Mouse (Mus musculus): ENCODE measurements at regions not wholly inside any gene's neighbourhood (a gene's known extent, or its start where the extent isn't known, plus 50 kb on each side); places are given as distances from the start of the nearest gene placed in this dataset.

DNA sequence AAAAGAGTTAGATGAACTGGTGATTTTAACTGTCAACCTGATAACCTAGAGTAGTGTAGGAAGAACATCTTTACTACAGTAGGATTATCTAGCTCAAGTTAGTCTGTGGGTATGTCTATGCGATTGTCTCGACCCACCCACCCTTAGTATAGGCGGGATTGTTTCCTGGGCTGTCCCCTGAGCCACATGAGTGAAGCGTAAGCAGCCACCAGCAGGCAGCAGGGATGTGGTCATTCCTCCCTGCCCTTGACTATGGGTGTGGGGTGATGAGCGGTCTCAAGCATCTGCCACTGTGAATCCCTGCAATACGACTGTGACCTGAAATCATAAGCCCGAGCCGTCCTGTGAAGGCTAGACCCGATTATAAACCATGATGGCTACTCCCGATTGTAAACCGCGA is 184.9 kb downstream of the Unc5cl start:
- H3K27ac ChIP-seq (ENCODE audit: low read depth, low read length) = no peak overlapping the region
- H3K4me3 ChIP-seq (ENCODE audit: low read length) = no peak overlapping the region
- ATAC-seq (ENCODE audit: low FRiP score, low TSS enrichment) = no peak
- H3K36me3 ChIP-seq (ENCODE audit: control insufficient read depth, insufficient read depth, low read length) = no peaks in the 10 kb centered on the region
- no peaks in the 10 kb centered on the region for H3K27me3 ChIP-seq (ENCODE audit: control insufficient read depth, insufficient read depth, low read length)
- H3K9me3 ChIP-seq (ENCODE audit: control insufficient read depth, low read length) = no peaks in the 10 kb centered on the region
- H3K4me2 ChIP-seq (replicated peaks; ENCODE audit: low read depth, low read length) = no peak overlapping the region
- WGBS = 90% methylated on average over 12 of the region's 12 CpGs
- peaks cover 10% of the 10 kb centered on the region; the same call in 1 of the 2 replicates for H3K4me1 ChIP-seq (ENCODE audit: control insufficient read depth, insufficient read depth, low read length)
- no peak overlapping the region for H3K9ac ChIP-seq (ENCODE audit: low read depth, low read length)

DNA sequence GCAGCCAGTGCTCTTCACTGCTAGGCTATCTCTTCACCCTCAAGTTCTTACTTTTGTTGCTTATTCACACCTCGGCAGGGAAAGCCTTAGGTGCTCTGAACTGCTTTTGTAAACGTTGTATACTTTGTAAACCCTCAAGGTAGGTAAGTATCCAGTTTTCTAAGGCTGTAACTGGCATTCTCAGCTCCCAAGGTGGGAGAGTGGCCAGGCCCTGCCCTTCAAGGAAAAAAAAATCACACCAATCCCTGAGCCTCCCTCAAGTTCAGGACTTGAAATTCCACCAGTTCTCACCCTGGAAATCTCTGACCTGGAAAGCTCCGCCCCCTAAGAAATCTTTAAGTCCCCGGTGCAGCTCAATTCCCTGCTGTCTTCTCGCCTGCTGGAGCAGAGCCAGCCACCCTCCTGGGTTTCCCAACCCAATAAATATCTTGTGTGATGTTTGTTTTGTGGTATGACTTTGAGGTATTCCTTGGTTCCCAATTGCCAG is 188.9 kb downstream of the Unc5cl start:
- no peak overlapping the region for H3K27ac ChIP-seq (ENCODE audit: low read depth, low read length)
- H3K9me3 ChIP-seq (ENCODE audit: control insufficient read depth, low read length) = no peaks in the 10 kb centered on the region
- no peaks in the 10 kb centered on the region for H3K36me3 ChIP-seq (ENCODE audit: control insufficient read depth, insufficient read depth, low read length)
- WGBS = 24% methylated on average over 5 of the region's 5 CpGs
- no peaks in the 10 kb centered on the region for H3K27me3 ChIP-seq (ENCODE audit: control insufficient read depth, insufficient read depth, low read length)
- H3K9ac ChIP-seq (ENCODE audit: low read depth, low read length) = no peak overlapping the region
- no peak overlapping the region for H3K4me3 ChIP-seq (ENCODE audit: low read length)
- H3K4me1 ChIP-seq (ENCODE audit: control insufficient read depth, insufficient read depth, low read length) = peaks cover 10% of the 10 kb centered on the region; the same call in 1 of the 2 replicates
- H3K4me2 ChIP-seq (replicated peaks; ENCODE audit: low read depth, low read length) = no peak overlapping the region
- no peak for ATAC-seq (ENCODE audit: low FRiP score, low TSS enrichment)

DNA sequence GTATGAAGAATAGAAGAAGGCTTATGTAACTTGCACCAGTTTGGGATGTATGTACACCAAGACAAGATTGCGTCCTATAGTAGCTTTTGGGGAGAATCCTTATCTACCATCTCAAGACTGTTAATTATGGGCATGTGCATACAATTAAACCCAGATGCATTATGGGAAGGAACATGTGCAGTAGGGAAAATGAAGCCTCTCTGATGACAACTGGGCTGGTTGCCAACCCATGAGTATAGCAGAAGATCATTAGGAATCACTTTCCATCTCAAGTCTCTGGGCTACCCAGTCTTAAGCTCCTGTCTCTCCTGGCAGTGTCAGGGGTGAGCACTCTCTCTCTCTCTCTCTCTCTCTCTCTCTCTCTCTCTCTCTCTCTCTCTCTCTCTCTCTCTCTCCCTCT is 190.4 kb downstream of the Unc5cl start:
- WGBS = 98% methylated on average over 1 of the region's 1 CpGs
- H3K4me2 ChIP-seq (replicated peaks; ENCODE audit: low read depth, low read length) = no peak overlapping the region
- no peak for ATAC-seq (ENCODE audit: low FRiP score, low TSS enrichment)

DNA sequence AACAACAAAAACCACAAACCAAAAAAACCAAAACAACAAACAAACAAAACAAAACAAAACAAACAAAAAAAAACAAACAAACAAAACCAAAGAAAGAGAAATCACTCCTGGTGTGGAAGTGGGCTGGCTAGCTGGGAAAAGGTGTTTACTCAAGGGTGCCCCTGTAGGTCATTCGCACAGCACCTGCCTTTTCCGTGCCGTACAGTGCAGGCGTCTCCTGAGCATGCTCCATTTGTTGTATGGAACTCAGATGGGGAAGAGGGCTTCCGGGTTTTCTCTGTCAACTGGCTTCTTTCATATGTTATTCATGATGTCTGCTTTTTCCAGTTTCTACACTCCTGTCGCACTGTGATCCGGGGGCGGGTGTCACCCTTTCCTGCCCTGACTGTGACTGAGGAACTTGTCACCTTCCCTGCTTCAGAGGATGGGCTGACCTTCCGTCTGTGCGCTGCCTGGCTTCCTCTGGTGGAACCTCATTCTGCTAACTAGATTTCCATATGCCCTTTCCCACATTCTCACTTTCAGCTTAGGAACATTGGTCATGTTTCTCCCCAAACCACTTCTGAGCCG is 192.0 kb downstream of the Unc5cl start:
- no peak overlapping the region for H3K4me3 ChIP-seq (ENCODE audit: low read length)
- no peak for ATAC-seq (ENCODE audit: low FRiP score, low TSS enrichment)
- WGBS = 47% methylated on average over 11 of the region's 11 CpGs

More for the DNA sequence above, 190.4 kb downstream of the Unc5cl start:
- Histone ChIP-seq H3K9me3 (ENCODE audit: control insufficient read depth, low read length) (no peaks in the 10 kb centered on the region), H3K27me3 (ENCODE audit: control insufficient read depth, insufficient read depth, low read length) (no peaks in the 10 kb centered on the region), H3K4me1 (ENCODE audit: control insufficient read depth, insufficient read depth, low read length) (0 out of 2 replicates have a peak, but pooled peaks cover 4% of the 10 kb centered on the region), H3K27ac (ENCODE audit: low read depth, low read length) (no peak overlapping the region), H3K9ac (ENCODE audit: low read depth, low read length) (no peak overlapping the region), H3K4me3 (ENCODE audit: low read length) (no peak overlapping the region), H3K36me3 (ENCODE audit: control insufficient read depth, insufficient read depth, low read length) (no peaks in the 10 kb centered on the region)

DNA sequence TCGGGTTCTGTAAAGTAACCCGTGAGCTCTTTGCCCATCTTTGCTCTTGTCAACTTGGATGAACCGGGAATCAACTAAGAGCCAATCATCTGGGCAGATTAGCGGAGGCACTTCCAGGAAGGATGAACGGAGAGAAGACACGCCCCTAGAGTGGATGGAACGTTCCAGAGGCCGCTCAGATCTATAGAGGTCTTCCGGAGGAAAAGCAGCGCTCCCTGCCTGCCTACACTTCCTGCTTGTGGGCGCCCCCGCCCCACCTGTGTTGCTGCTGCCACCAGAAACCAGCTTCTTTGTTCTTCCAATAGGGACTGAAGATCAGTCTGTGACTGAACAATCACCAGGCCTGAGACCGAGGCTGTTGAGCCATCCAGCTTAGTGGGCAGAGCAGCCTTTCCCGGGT is 192.7 kb downstream of the Unc5cl start:
- ATAC-seq (ENCODE audit: low FRiP score, low TSS enrichment) = 0 out of 2 replicates have a peak, but pooled peaks have one; percentile 32
- no peaks in the 10 kb centered on the region for H3K36me3 ChIP-seq (ENCODE audit: control insufficient read depth, insufficient read depth, low read length)
- 53% methylated on average over 14 of the region's 14 CpGs for WGBS
- peak overlapping the region; percentile 21 for H3K4me2 ChIP-seq (replicated peaks; ENCODE audit: low read depth, low read length)
- H3K4me3 ChIP-seq (ENCODE audit: low read length) = 0 out of 2 replicates have a peak overlapping the region, but pooled peaks have one; percentile 6
- 0 out of 2 replicates have a peak, but pooled peaks cover 4% of the 10 kb centered on the region for H3K4me1 ChIP-seq (ENCODE audit: control insufficient read depth, insufficient read depth, low read length)
- H3K9ac ChIP-seq (ENCODE audit: low read depth, low read length) = no peak overlapping the region
- no peaks in the 10 kb centered on the region for H3K27me3 ChIP-seq (ENCODE audit: control insufficient read depth, insufficient read depth, low read length)
- H3K27ac ChIP-seq (ENCODE audit: low read depth, low read length) = no peak overlapping the region
- no peaks in the 10 kb centered on the region for H3K9me3 ChIP-seq (ENCODE audit: control insufficient read depth, low read length)

More for the DNA sequence above, 192.0 kb downstream of the Unc5cl start:
- H3K27me3 ChIP-seq (ENCODE audit: control insufficient read depth, insufficient read depth, low read length) = no peaks in the 10 kb centered on the region
- no peak overlapping the region for H3K27ac ChIP-seq (ENCODE audit: low read depth, low read length)
- peak overlapping the region; percentile 21; the same call in 1 of the 2 replicates for H3K4me2 ChIP-seq (replicated peaks; ENCODE audit: low read depth, low read length)
- H3K9me3 ChIP-seq (ENCODE audit: control insufficient read depth, low read length) = no peaks in the 10 kb centered on the region
- H3K9ac ChIP-seq (ENCODE audit: low read depth, low read length) = no peak overlapping the region
- H3K4me1 ChIP-seq (ENCODE audit: control insufficient read depth, insufficient read depth, low read length) = 0 out of 2 replicates have a peak, but pooled peaks cover 4% of the 10 kb centered on the region
- H3K36me3 ChIP-seq (ENCODE audit: control insufficient read depth, insufficient read depth, low read length) = no peaks in the 10 kb centered on the region

DNA sequence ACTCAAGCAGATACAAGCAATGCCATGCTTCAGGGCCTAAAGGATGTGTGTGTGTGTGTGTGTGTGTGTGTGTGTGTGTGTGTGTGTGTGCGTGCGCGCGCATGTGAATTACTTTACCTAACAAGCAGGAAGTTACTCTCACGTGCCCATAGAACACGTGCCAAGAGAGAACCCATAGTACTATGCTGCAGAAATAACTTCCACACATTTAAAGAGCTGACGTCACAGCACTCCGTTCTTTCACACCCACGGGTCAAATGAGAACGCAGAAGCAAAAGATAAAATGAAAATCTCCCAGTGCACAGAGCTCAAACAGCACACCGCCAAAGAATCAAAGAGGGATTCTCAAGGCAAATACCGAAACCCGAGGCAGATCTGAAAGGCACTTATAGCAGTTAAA is 195.9 kb downstream of the Unc5cl start:
- H3K4me3 ChIP-seq (ENCODE audit: low read length) = no peak overlapping the region
- no peak overlapping the region for H3K27ac ChIP-seq (ENCODE audit: low read depth, low read length)
- no peak for ATAC-seq (ENCODE audit: low FRiP score, low TSS enrichment)
- H3K27me3 ChIP-seq (ENCODE audit: control insufficient read depth, insufficient read depth, low read length) = no peaks in the 10 kb centered on the region
- WGBS = 81% methylated on average over 13 of the region's 13 CpGs
- H3K9ac ChIP-seq (ENCODE audit: low read depth, low read length) = no peak overlapping the region
- no peaks in the 10 kb centered on the region for H3K9me3 ChIP-seq (ENCODE audit: control insufficient read depth, low read length)
- H3K4me1 ChIP-seq (ENCODE audit: control insufficient read depth, insufficient read depth, low read length) = no peaks in the 10 kb centered on the region
- no peaks in the 10 kb centered on the region for H3K36me3 ChIP-seq (ENCODE audit: control insufficient read depth, insufficient read depth, low read length)
- no peak overlapping the region for H3K4me2 ChIP-seq (replicated peaks; ENCODE audit: low read depth, low read length)

DNA sequence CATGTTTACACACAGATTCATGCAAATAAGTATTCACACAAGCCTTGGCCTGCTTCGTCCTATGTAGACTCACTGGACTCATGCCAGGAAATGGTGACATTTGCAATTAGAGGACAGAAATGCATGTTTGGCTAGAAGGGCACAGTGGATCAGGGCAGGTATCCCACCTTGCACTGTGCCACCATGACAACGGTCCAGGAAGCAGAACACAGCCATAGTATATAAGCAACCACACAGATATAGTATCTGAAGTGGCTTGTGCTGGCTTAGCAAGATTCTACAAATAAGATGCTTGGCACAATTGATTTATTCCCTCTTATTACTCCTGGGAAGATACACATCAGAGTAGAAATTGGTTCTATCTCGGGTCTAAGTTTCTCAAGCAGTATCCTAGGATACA is 218.0 kb downstream of the Unc5cl start:
- no peaks in the 10 kb centered on the region for H3K36me3 ChIP-seq (ENCODE audit: control insufficient read depth, insufficient read depth, low read length)
- WGBS = 92% methylated on average over 3 of the region's 3 CpGs
- H3K27me3 ChIP-seq (ENCODE audit: control insufficient read depth, insufficient read depth, low read length) = no peaks in the 10 kb centered on the region
- H3K4me1 ChIP-seq (ENCODE audit: control insufficient read depth, insufficient read depth, low read length) = no peaks in the 10 kb centered on the region
- peaks cover 6% of the 10 kb centered on the region; the same call in 1 of the 2 replicates for H3K9me3 ChIP-seq (ENCODE audit: control insufficient read depth, low read length)
- H3K27ac ChIP-seq (ENCODE audit: low read depth, low read length) = no peak overlapping the region
- no peak overlapping the region for H3K9ac ChIP-seq (ENCODE audit: low read depth, low read length)
- H3K4me3 ChIP-seq (ENCODE audit: low read length) = no peak overlapping the region
- H3K4me2 ChIP-seq (replicated peaks; ENCODE audit: low read depth, low read length) = no peak overlapping the region
- no peak for ATAC-seq (ENCODE audit: low FRiP score, low TSS enrichment)

DNA sequence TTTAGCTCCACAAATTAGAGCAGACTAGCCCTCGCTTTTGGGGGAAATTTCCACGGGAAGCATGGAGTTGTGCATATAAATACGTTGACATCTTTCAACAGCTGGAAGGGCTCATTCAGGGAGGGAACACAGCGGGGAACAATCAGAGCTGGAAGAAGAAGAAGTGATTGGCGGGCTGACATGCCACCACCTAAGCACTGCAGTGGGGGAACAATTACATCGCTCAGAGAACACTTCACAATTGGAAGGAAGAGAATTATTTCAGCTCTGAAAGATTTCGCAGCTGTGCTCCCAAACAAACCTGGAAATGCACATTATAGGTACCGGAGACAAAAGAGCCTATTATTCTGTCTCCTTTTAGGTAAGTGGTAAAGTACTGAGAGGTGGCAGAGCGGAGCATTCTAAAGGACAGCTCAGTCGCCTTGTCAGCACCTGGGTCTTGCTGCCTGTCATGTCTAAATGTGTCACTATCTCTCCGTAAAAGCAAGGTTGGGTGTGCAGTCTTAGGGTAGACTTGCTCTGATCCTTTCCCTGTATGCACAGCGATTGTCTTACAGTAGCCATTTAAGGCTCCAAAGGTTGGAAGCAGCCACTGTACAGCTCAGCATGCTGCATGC is 223.6 kb downstream of the Unc5cl start:
- H3K4me1 ChIP-seq (ENCODE audit: control insufficient read depth, insufficient read depth, low read length) = no peaks in the 10 kb centered on the region
- H3K9ac ChIP-seq (ENCODE audit: low read depth, low read length) = no peak overlapping the region
- H3K4me3 ChIP-seq (ENCODE audit: low read length) = no peak overlapping the region
- H3K9me3 ChIP-seq (ENCODE audit: control insufficient read depth, low read length) = no peaks in the 10 kb centered on the region
- ATAC-seq (ENCODE audit: low FRiP score, low TSS enrichment) = no peak
- no peaks in the 10 kb centered on the region for H3K27me3 ChIP-seq (ENCODE audit: control insufficient read depth, insufficient read depth, low read length)
- 70% methylated on average over 12 of the region's 12 CpGs for WGBS
- no peak overlapping the region for H3K4me2 ChIP-seq (replicated peaks; ENCODE audit: low read depth, low read length)
- H3K36me3 ChIP-seq (ENCODE audit: control insufficient read depth, insufficient read depth, low read length) = no peaks in the 10 kb centered on the region
- H3K27ac ChIP-seq (ENCODE audit: low read depth, low read length) = no peak overlapping the region

DNA sequence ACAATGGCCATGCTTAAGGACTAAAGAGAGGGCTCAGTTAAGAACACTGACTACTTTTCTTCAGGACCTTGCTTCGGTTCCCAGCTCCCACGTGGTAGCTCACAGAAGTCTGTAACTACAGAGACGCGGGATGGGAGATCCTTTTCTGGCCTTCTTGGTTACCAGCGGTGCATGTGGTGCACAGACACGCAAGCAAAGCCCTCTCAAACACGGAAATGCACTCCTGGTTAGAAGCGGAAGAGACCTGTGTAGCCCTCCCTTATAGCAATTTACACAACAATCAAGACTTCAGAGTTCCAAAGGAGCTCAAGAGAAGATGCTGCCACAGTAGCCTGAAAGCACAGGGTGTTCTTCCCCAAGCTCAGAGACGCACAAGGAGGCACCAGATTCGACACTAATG is 225.6 kb downstream of the Unc5cl start:
- Histone ChIP-seq H3K27me3 (ENCODE audit: control insufficient read depth, insufficient read depth, low read length) (no peaks in the 10 kb centered on the region), H3K4me1 (ENCODE audit: control insufficient read depth, insufficient read depth, low read length) (no peaks in the 10 kb centered on the region), H3K36me3 (ENCODE audit: control insufficient read depth, insufficient read depth, low read length) (no peaks in the 10 kb centered on the region), H3K4me2 (replicated peaks; ENCODE audit: low read depth, low read length) (no peak overlapping the region), H3K9ac (ENCODE audit: low read depth, low read length) (no peak overlapping the region), H3K9me3 (ENCODE audit: control insufficient read depth, low read length) (no peaks in the 10 kb centered on the region), H3K27ac (ENCODE audit: low read depth, low read length) (no peak overlapping the region), H3K4me3 (ENCODE audit: low read length) (no peak overlapping the region)
- ATAC-seq (ENCODE audit: low FRiP score, low TSS enrichment) = no peak
- 87% methylated on average over 10 of the region's 10 CpGs for WGBS
